Comparison of ENCODE assay signal across 32 mouse cellular contexts in the genomic region with DNA sequence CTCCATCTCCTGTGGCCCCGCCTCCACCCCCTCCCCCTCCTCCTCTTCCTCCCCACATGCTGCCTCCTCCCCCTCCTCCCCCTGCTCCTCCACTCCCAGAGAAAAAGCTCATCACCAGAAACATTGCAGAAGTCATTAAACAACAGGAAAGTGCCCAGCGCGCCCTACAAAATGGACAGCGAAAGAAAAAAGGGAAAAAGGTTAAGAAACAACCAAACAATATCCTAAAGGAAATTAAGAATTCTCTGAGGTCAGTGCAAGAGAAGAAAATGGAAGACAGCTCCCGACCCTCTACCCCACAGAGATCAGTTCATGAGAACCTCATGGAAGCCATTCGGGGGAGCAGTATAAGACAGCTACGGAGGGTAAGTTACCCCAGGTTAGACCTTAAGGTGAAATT. TPM values are rescaled to one million over a fixed set of nuclear protein-coding genes. Genes with fewer than 3 reads are reported as not detected.
"Had no signal": no experiment of that assay in that cellular context is flagged by ENCODE, and none has a peak within 500 bp of the region (broad histone marks: within the 10 kb centered on the region; RNA-seq: fewer than 3 reads in every experiment).

No protein-coding gene starts in this region.

- H3K9ac ChIP-seq: embryonic facial prominence, embryonic 12.5 days; embryonic facial prominence, embryonic 13.5 days; embryonic facial prominence, embryonic 15.5 days; forebrain, embryonic 12.5 days; forebrain, embryonic 13.5 days; forebrain, embryonic 15.5 days; forebrain, postnatal 0 days had no signal

- H3K4me1 ChIP-seq: embryonic facial prominence, embryonic 10.5 days; embryonic facial prominence, embryonic 12.5 days; embryonic facial prominence, embryonic 13.5 days; embryonic facial prominence, embryonic 15.5 days; forebrain, embryonic 10.5 days; forebrain, embryonic 12.5 days; forebrain, embryonic 13.5 days; forebrain, embryonic 15.5 days had no signal

- H3K27me3 ChIP-seq: embryonic facial prominence, embryonic 12.5 days; embryonic facial prominence, embryonic 13.5 days; embryonic facial prominence, embryonic 15.5 days; forebrain, embryonic 12.5 days; forebrain, embryonic 13.5 days; forebrain, embryonic 15.5 days had no signal

- H3K4me3 ChIP-seq: embryonic facial prominence, embryonic 10.5 days; embryonic facial prominence, embryonic 12.5 days; embryonic facial prominence, embryonic 13.5 days; embryonic facial prominence, embryonic 15.5 days; erythroblast, embryonic 14.5 days; forebrain, embryonic 10.5 days; forebrain, embryonic 12.5 days; forebrain, embryonic 13.5 days; forebrain, embryonic 15.5 days had no signal

- H3K27ac ChIP-seq: embryonic facial prominence, embryonic 10.5 days; embryonic facial prominence, embryonic 12.5 days; embryonic facial prominence, embryonic 13.5 days; embryonic facial prominence, embryonic 15.5 days; forebrain, embryonic 10.5 days; forebrain, embryonic 12.5 days; forebrain, embryonic 13.5 days; forebrain, embryonic 15.5 days had no signal

- ATAC-seq: forebrain, embryonic 13.5 days; forebrain, embryonic 14.5 days; forebrain, embryonic 15.5 days; forebrain, embryonic 16.5 days; forebrain, postnatal 0 days had no signal

- DNase-seq: cerebellum, adult 18-20 months; cerebellum, adult 2 months; cerebellum, adult 8-10 months; cerebellum, adult 9-10 months; cerebellum, adult 9-11 months; cerebellum, postnatal 10 days; cerebellum, postnatal 14 days; cerebellum, postnatal 25 days; cerebellum, postnatal 36 days; embryo, embryonic 11 days; forebrain, postnatal 0 days; gastrocnemius, postnatal 10 days; gastrocnemius, postnatal 14 days; gastrocnemius, postnatal 25 days; heart, adult 18-20 months had no signal

- H3K36me3 ChIP-seq: embryonic facial prominence, embryonic 10.5 days; embryonic facial prominence, embryonic 12.5 days; embryonic facial prominence, embryonic 13.5 days; embryonic facial prominence, embryonic 15.5 days; forebrain, embryonic 10.5 days; forebrain, embryonic 12.5 days; forebrain, embryonic 15.5 days had no signal

- H3K4me2 ChIP-seq: embryonic facial prominence, embryonic 12.5 days; embryonic facial prominence, embryonic 13.5 days; embryonic facial prominence, embryonic 15.5 days; forebrain, embryonic 12.5 days; forebrain, embryonic 13.5 days; forebrain, embryonic 15.5 days; heart, embryonic 11.5 days had no signal

- H3K9me3 ChIP-seq: embryonic facial prominence, embryonic 10.5 days; embryonic facial prominence, embryonic 12.5 days; embryonic facial prominence, embryonic 13.5 days; embryonic facial prominence, embryonic 15.5 days; forebrain, embryonic 10.5 days; forebrain, embryonic 12.5 days; forebrain, embryonic 13.5 days; forebrain, embryonic 15.5 days had no signal

RNA-seq across cellular contexts. Expression of gene Lmod2, which starts 6.7 kb away (rescaled TPM):
- total RNA-seq: common myeloid progenitor, adult 5-6 weeks; forebrain, postnatal 0 days; granulocyte monocyte progenitor cell, adult 5-6 weeks had no signal
- polyA plus RNA-seq: cortical plate, adult 2 months; embryonic facial prominence, embryonic 10.5 days; erythroblast, embryonic 14.5 days; forebrain, embryonic 10.5 days; forebrain, embryonic 11.5 days; forebrain, embryonic 12.5 days; forebrain, embryonic 13.5 days; forebrain, embryonic 14.5 days; forebrain, embryonic 15.5 days; forebrain, embryonic 16.5 days; forebrain, postnatal 0 days; frontal cortex, adult 2 months had no signal
